Mouse (Mus musculus) myocyte (in vitro differentiated cells): ENCODE results near the gene Slc16a10.

Experiments used
- E2F4 ChIP-seq: IDR thresholded peaks from one replicate; pipeline ENCODE4 v1.6.1; 2011; ENCODE audit warnings: mild to moderate bottlenecking, control low read depth, moderate library complexity; ENCODE audit not compliant: insufficient read depth
- MAX ChIP-seq: IDR thresholded peaks from one replicate; pipeline ENCODE4 v1.6.1; 2011; ENCODE audit warnings: low read depth, mild to moderate bottlenecking, control low read depth
- MYOD1 ChIP-seq, 3 experiments: IDR thresholded peaks; one replicate each; pipeline ENCODE4 v1.6.1; 2011; ENCODE audit warnings: control low read depth in 2 of 3, low read depth in 2 of 3, mild to moderate bottlenecking in 2 of 3, moderate library complexity in 1 of 3; ENCODE audit not compliant: insufficient read length in 2 of 3, control insufficient read depth in 1 of 3
- POLR2A ChIP-seq: IDR thresholded peaks from one replicate; pipeline ENCODE4 v1.6.1; 2011; ENCODE audit warnings: low read depth, mild to moderate bottlenecking, control low read depth, moderate library complexity; ENCODE audit not compliant: insufficient read length
- USF1 ChIP-seq: IDR thresholded peaks from one replicate; pipeline ENCODE4 v1.6.1; 2011; ENCODE audit warnings: low read depth, mild to moderate bottlenecking, control low read depth, moderate library complexity

DNA sequence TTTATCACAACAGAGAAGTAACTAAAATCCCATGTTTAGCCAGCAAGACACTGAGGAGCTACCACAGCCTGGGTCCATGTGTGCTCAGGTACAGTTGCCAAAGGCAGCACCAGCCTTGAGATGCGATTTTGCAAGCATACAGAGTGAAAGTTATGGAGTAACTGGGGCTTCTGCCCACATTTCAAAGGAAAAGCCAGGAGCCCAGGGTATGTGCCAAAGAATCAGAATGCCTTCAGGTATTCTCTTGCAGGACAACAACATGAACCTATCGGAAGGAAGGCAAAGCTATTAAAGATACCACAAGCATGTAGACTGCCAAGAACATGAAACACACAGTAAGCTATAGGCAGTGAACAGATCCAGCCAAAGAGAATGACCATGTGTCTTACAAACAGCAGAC, 141.3 kb downstream of the Slc16a10 start:
- no peak for TF ChIP-seq MYOD1 (IDR thresholded peaks at IDR 0.05; ENCODE audit: control insufficient read depth in 1 of 3, insufficient read length in 2 of 3, low read depth in 2 of 3)
- no peak for TF ChIP-seq POLR2A
- no peak for TF ChIP-seq MAX
- TF ChIP-seq E2F4 = no peak
- TF ChIP-seq USF1 = no peak
